Mouse (Mus musculus): ENCODE results near the gene Tmem45b. TPM values are rescaled to one million over a fixed set of nuclear protein-coding genes. Genes with fewer than 3 reads are reported as not detected.

Gene Tmem45b
- total RNA-seq, 2 experiments from 2014 or later: 1.1 to 4.6 TPM

DNA sequence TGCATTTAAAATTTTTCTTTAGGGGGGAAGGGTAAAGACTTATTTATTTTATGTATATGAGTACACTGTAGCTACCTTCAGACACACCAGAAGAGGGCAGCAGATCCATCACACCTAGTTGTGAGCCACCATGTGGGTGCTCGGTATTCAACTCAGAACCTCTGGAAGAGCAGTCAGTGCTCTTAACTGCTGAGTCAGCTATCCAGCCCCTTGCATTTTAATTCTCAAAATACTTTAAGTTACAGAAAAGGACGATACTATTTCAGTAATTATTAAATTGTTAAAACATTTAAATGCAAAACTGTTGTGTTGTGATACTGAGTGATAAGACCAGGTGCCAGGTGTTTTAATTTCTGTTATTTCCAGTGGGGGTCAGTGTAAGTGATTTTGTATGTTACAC lies 60.0 kb downstream of the Tmem45b start:
- no peak for DNase-seq

DNA sequence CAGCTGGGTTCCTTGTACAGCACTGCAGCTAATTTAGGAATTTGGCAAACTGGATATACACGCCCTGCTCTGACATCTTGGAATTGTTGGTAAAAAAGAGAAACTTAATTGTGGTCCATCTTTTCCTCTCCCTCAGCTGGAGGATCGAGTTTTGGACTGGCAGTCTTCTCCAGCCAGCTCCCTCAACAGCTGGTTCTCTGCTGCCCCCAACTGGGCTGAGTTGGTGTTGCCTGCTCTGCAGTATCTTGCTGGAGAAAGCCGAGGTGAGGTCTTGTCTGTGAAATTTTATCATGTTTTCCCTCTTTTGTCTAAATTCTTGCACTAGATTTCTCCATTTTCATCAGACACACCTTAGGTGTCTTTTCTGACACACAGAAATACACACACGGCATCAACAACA lies 63.8 kb downstream of the Tmem45b start:
- peak; percentile 36 to 81 for DNase-seq

DNA sequence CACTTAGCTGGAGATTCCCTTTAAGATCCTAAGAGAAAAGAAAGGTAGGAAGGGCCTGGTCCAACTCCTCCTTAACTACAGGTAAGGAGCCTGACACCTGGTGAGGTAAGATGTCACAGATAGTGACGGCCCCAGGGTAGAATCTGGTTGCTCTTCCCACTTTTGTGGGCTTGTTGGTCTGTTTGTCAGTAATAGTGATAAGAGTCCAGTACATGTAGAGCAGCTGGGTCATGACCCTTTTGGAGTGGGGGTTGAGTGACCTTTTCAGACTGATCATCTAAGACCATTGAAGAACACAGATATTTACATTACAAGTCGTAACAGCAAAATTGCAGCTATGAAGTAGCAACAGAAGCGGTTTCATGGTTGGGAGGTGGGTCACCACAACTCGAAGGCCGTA lies 77.1 kb downstream of the Tmem45b start:
- DNase-seq: no peak

DNA sequence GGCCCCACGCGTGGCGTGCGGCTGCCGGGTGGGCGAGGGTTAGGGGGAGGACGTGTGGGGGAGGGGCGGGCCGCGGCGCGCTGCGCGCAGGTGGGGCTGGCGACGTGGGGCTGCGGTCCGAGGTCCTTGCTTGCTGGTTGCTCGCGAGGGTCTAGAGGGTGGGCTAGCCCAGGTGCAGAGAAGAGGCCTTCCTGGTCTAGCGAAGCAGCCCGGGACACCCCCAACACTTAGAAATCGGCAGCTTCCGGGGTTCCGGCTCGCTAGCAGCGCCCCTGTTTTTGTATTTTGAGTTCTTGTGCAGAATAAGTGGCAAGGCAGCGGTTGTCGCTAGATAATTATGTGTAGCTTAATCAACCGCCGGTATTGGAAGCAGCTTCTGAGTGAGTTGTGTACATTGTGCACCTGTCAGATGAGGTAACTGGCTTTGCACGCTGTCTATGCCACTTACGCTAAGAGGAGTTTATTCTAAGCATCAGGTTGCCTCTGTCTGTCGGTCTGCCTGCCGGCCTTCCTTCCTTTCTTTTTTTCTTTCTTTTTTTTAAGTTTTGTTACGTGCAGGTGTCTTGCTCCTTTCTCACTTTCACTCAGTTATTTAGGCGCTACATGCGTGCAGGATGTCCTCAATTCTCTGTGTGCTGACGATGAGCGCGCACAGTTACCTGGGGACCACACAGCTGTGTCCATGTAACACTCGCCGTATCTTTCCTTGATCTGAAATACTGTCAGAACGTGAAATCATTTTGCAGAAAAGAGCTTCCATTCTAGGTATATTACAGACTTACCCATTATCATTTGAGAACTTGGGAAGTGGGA lies 77.7 kb downstream of the Tmem45b start:
- DNase-seq: no peak

DNA sequence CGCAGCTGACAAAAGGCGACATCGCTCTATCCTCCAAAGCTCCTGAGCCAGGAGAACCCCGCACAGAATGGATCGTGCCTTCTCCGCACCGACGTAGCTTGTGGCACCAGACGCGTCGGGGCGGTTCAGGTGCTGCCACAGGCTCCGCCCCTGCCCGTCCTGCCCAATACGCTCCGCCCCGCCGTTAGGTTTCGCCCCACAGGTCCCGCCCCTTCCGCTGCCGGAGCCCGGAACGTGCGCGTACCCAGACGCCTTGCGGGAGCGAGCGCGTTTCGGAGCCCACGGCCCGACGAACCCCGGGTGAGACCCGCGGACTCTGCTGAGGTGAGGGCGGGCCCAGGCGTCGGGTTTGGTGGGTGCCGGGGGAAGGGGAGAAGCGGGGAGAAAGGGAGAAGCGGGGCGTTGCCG lies 78.3 kb downstream of the Tmem45b start, which contains the start of gene Nfrkb:
TSS of gene Nfrkb (plus strand) at position 246 of the 408 bp plus-strand sequence.
- peak; percentile 96 for DNase-seq

DNA sequence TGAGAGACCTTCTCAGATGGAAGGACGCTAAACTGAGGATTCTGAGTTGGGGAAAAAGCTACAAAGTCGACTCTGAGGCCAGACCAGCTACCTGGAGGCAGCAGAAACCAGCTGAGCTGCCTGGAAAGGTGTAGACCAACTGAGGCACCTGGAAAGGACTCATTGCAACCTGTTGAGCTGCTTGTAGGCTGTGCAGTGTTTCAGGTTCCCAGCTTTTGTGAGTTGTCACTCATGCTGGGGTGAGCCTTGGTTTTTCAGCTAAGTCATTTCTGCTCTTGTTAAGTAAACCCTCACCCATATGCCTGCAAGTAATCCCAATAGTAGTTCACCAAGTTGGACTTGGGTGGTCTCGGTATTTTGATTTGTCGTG lies 78.8 kb downstream of the Tmem45b start:
- DNase-seq: no peak

DNA sequence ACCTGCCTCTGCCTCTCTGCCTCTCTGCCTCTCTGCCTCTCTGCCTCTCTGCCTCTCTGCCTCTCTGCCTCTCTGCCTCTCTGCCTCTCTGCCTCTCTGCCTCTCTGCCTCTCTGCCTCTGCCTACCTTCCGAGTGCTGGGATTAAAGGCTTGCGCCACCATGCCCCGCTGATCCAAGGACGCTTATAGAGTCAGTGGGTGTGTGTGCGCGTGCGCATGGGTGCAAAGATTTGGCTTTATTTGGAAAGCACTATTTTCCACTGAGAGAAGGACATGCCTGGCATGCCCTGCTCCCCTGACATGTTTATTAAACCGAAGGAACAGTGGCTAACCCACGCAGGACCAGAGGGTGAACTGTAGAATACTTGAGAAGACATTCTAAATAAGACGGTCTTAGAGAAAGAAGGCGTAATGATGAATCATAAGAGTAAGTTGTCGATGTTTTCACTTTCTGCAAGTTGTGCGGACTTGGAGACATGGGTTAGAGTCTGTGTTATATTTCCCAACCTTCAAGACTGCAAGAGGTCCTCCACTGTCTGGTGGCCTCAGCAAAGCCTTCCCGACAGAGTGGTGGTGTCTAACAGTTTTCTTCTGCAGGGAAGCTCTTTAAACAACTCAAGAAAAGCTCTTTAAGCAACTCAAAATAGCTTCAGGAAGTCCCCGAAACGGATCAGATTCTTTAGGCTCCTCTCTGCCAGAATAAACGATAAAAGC lies 79.3 kb downstream of the Tmem45b start:
- DNase-seq: no peak

DNA sequence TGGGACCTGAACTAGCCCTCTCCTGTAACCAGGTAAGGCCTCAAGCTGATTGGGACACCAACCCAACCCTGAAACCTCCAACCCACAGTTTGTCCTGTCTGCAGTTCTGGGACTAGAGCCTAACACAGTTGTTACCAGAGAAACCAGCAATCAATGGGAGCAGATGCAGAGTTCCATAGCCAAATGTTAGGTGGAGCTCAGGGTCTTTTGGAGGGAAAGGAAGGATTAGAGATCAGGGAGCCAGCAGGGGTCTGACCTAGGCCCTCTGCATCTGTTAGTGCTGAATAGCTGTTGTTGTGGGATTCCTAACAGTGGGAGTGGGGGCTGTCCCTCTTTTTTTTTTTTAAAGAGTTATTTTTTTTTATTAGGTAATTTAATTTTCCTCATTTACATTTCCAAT lies 87.6 kb downstream of the Tmem45b start:
- no peak for DNase-seq

Other genes starting within 250 kb of the Tmem45b start
- gene Prdm10, start 183.9 kb downstream of the Tmem45b start, total RNA-seq (2021): 1 to 10 TPM; 4.2 to 5.0 TPM
- 1 to 10 TPM; 7.1 to 9.6 TPM for gene Nfrkb, start 78.3 kb downstream of the Tmem45b start, total RNA-seq (2021)